Mouse (Mus musculus) brain, embryonic 14.5 days (tissue): ENCODE data around the gene Vmn1r194. TPM values are rescaled to one million over a fixed set of nuclear protein-coding genes. Genes with fewer than 3 reads are reported as not detected.
"Not testable (repeated sequence)": the region's sequence is repeated elsewhere in the genome, so short reads cannot be mapped to it uniquely, and the experiment has no call there.

Experiments used
- DNase-seq: peaks from one replicate; pipeline ENCODE4 v3.0.0-alpha.2; 2011; ENCODE audit warnings: low read depth
- CTCF ChIP-seq: fragments of 200-500 bp; IDR thresholded peaks from 2 replicates; pipeline ENCODE4 v1.5.1; 2012; ENCODE audit warnings: inconsistent platforms, mild to moderate bottlenecking, moderate library complexity, borderline replicate concordance; ENCODE audit not compliant: insufficient read depth, insufficient read length; ENCODE audit errors: extremely low read depth
- POLR2A ChIP-seq: fragments of 200-500 bp; IDR thresholded peaks from 2 replicates; pipeline ENCODE4 v1.6.1; 2012; ENCODE audit warnings: mild to moderate bottlenecking, inconsistent platforms, borderline replicate concordance; ENCODE audit not compliant: poor library complexity, insufficient read depth, insufficient read length, severe bottlenecking; ENCODE audit errors: extremely low read depth
- polyA plus RNA-seq: library from polyadenylated mRNA; depleted of rRNA; stranded (reverse); fragments of >200 nt; gene quantifications from 2 replicates; pipeline ENCODE4 v1.2.3, GENCODE M21; 2012; rRNA removed

Gene Vmn1r194
- not detected in 2 replicates for polyA plus RNA-seq

DNA sequence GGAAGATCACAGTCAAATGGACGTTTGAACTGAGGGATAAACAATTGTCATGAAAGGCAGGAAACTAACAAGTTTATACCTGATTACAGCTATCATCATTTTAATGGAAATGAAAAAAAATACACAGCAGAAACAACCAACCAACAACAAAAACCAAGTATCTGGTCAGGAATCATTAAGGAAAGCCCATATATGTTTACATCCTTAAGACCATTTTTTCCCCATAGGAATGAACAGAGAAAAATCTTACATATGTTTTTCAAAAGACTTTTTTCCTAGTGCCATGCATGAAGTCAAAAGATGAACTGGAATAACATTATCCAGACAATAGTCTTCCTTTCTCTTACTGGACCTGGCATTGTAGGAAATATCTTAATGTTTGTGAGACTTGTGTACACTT is at the start of gene Vmn1r194:
Gene Vmn1r194, plus strand, starts transcription at position 301 of the 400 bp plus-strand sequence.
- DNase-seq = no peak
- no peak for TF ChIP-seq POLR2A
- TF ChIP-seq CTCF = no peak

DNA sequence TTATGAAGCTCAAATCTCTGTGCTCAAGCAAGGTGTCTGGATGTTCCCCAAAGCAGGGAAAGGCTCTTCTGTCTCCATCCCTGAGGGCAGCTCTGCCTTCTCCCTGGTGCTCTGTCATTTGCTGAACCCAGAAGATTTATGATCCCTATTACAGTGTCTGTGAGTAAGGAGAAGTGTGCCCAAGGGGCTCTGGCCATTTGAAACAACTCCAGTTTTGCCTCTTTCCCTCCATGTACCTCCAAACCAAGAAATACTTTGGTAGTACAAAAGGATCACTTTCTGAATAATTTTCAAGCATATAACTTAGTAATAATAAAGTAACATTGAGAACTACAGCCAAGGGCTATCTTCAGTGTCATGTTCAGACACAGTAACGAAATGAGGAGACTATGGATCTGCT is 21.0 kb upstream of the Vmn1r194 start, which contains the start of gene Vmn1r193:
Gene Vmn1r193, minus strand, starts transcription at position 101 of the 400 bp plus-strand sequence.
- not testable (repeated sequence) for DNase-seq

DNA sequence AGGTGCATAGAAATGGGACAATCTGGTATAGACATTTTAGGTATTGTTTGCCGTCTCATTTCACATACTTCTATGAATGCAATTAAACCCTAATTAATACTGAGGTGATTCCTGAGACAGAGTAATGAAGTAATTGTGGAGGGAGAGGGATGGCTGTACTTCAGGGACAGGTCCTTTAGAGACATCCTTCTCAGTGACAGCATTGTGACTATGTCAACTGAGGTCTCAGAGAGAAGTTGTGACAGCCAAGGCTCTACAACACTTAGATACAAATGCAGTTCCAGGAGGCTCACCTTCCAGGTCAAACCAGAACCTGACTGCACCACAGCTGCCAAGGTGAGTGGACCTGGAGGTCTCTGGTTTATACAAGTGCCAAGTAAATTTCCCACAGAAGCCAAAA is 26.2 kb downstream of the Vmn1r194 start, which contains the start of gene Vmn1r195:
Gene Vmn1r195, plus strand, starts transcription at position 301 of the 400 bp plus-strand sequence.
- not testable (repeated sequence) for DNase-seq

DNA sequence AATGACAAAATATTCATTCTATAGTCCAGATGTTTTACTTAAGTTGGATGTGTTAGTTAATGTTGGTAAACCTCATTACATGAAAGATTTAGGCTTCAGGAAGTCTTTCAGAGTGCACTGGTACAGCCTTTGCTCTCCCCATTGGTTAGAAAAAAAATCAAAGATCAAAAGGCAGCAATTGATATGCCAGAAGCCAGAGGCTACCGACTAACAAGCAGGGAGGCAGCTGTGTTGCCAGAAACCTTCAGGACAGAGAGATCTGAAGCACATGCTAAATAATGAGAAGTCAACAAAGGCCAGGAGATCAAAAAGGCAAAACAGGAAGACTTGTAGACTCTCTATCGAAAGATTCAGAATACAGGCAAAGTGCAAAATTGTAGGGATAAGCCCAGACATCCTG is 27.7 kb downstream of the Vmn1r194 start:
- no peak for TF ChIP-seq POLR2A
- no peak for TF ChIP-seq CTCF
- DNase-seq = peak; percentile 45

DNA sequence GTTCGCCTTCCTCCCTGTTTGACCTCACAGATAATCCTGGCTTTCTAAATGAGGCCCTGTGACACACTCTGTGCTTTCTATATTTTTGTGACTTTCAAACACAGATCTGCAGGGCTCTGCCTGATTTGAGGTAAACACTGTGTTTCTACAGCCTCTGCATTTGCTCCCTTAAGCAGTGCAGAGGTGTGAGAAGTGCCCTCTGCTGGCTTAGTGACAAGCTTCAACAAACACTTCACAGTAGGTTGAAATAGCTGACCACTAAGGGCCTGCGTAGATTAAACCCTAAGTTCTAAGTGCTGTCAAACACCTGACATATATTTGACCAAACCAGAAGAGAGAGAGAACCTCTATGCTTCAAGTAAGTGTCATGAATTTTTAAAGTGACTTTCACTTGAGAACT is 40.6 kb downstream of the Vmn1r194 start:
- TF ChIP-seq POLR2A = no peak
- TF ChIP-seq CTCF = no peak
- peak; percentile 7 for DNase-seq

DNA sequence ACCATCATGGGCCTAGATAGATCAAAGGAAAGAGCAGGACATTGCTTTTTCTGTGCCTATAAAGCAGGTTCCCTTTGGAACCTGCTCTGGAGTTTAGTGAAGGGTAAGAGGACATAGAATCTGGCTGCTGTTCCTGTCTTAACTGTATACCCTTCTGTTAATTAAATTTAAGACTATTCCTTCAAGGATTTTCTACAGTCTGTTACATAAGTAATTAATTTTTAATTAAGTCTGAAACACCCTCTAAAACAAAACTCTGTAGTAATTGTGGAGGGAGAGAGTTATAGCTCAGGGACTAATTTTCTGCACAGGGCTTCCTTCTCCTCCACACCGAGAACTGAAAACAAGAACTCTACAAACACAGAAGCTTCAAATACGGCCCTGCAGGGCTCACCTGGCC is 45.6 kb downstream of the Vmn1r194 start, which contains the start of gene Vmn1r196:
Gene Vmn1r196, plus strand, starts transcription at position 301 of the 400 bp plus-strand sequence.
- TF ChIP-seq CTCF (no peak), POLR2A (no peak)
- no peak for DNase-seq

Other genes with a start within 250 kb of the Vmn1r194 start
- gene Prss16, start 234.5 kb upstream of the Vmn1r194 start, polyA plus RNA-seq = 0.08 and 0.21 TPM in 2 replicates
- 8.8 and 13.4 TPM in 2 replicates for gene Hist1h2ah, start 208.6 kb upstream of the Vmn1r194 start, polyA plus RNA-seq
- 20.9 and 21.3 TPM in 2 replicates for gene Hist1h2bk, start 208.3 kb upstream of the Vmn1r194 start, polyA plus RNA-seq
- gene Hist1h4i, start 202.9 kb upstream of the Vmn1r194 start, polyA plus RNA-seq = 20.0 and 40.1 TPM in 2 replicates
- 32.1 and 55.3 TPM in 2 replicates for gene Hist1h2ag, start 201.3 kb upstream of the Vmn1r194 start, polyA plus RNA-seq
- gene Hist1h2bj, start 201.0 kb upstream of the Vmn1r194 start, polyA plus RNA-seq = 20.2 and 23.7 TPM in 2 replicates
- not detected in 2 replicates for gene Vmn1r188, start 159.8 kb upstream of the Vmn1r194 start, polyA plus RNA-seq
- not detected in 2 replicates for gene Vmn1r189, start 138.4 kb upstream of the Vmn1r194 start, polyA plus RNA-seq
- not detected in 2 replicates for gene Vmn1r191, start 60.2 kb upstream of the Vmn1r194 start, polyA plus RNA-seq
- not detected in 2 replicates for gene Vmn1r192, start 53.1 kb upstream of the Vmn1r194 start, polyA plus RNA-seq
- not detected in 2 replicates for gene Vmn1r193, start 21.1 kb upstream of the Vmn1r194 start, polyA plus RNA-seq
- not detected in 2 replicates for gene Vmn1r195, start 26.3 kb downstream of the Vmn1r194 start, polyA plus RNA-seq
- gene Vmn1r196, start 45.7 kb downstream of the Vmn1r194 start, polyA plus RNA-seq = not detected in 2 replicates
- gene Vmn1r197, start 80.4 kb downstream of the Vmn1r194 start, polyA plus RNA-seq = not detected in 2 replicates
- not detected in 2 replicates for gene Vmn1r198, start 106.1 kb downstream of the Vmn1r194 start, polyA plus RNA-seq
- not detected in 2 replicates for gene Vmn1r199, start 135.6 kb downstream of the Vmn1r194 start, polyA plus RNA-seq
- gene Vmn1r200, start 146.2 kb downstream of the Vmn1r194 start, polyA plus RNA-seq = not detected in 2 replicates
- not detected in 2 replicates for gene Vmn1r201, start 227.7 kb downstream of the Vmn1r194 start, polyA plus RNA-seq